Mouse (Mus musculus) intestine, embryonic 14.5 days (tissue): ENCODE measurements around the gene Foxd2. TPM values are rescaled to one million over a fixed set of nuclear protein-coding genes. Genes with fewer than 3 reads are reported as not detected.

ENCODE experiments used
- ATAC-seq: fragments of 200-750 bp; cut with Nextera tagmentation; replicated peaks from 2 replicates; pipeline ENCODE4 v1.8.0; 2017; ENCODE audit warnings: low read depth, moderate number of reproducible peaks, moderate TSS enrichment, moderate library complexity; ENCODE audit not compliant: low FRiP score, low TSS enrichment
- DNase-seq: peaks from one replicate; pipeline ENCODE4 v3.0.0-alpha.2; 2018; ENCODE audit warnings: low spot score
- H3K27ac ChIP-seq: fragments of 300-500 bp; sonication (generic); 2 replicates; pipeline ENCODE4 v1.5.1; 2014; ENCODE audit warnings: low read depth, mild to moderate bottlenecking, control low read depth
- H3K27me3 ChIP-seq: fragments of 300-500 bp; sonication (generic); replicated peaks from 2 replicates; pipeline ENCODE4 v1.6.1; 2014; ENCODE audit warnings: low read length, control low read depth; ENCODE audit not compliant: control insufficient read depth, insufficient read depth
- H3K36me3 ChIP-seq: fragments of 300-500 bp; sonication (generic); 2 replicates; pipeline ENCODE4 v1.6.1; 2014; ENCODE audit warnings: low read length, control low read depth; ENCODE audit not compliant: control insufficient read depth, insufficient read depth
- H3K4me1 ChIP-seq: fragments of 300-500 bp; sonication (generic); replicated peaks from 2 replicates; pipeline ENCODE4 v1.6.1; 2014; ENCODE audit warnings: low read length, control low read depth, mixed read lengths; ENCODE audit not compliant: control insufficient read depth, insufficient read depth
- H3K4me2 ChIP-seq: fragments of 300-500 bp; sonication (generic); 2 replicates; pipeline ENCODE4 v1.6.1; 2014; ENCODE audit warnings: low read length
- H3K4me3 ChIP-seq: fragments of 300-500 bp; sonication (generic); 2 replicates; pipeline ENCODE4 v1.5.1; 2014; ENCODE audit warnings: low read depth, low read length, control low read depth, mixed read lengths
- H3K9ac ChIP-seq: fragments of 300-500 bp; sonication (generic); 2 replicates; pipeline ENCODE4 v1.6.1; 2014; ENCODE audit warnings: mild to moderate bottlenecking, low read length
- H3K9me3 ChIP-seq: fragments of 300-500 bp; sonication (generic); 2 replicates; pipeline ENCODE4 v1.6.1; 2016; ENCODE audit warnings: low read length, control low read depth; ENCODE audit not compliant: control insufficient read depth
- WGBS: fragments of 180-500 bp; shearing (Covaris S2); extraction: QIAGEN DNeasy Blood & Tissue Kit; methylation state at CpG from one replicate; pipeline ENCODE4 v1.1.7; 2014; 5-methylcytosine and 5-hydroxymethylcytosine counted together
- polyA plus RNA-seq: library from polyadenylated mRNA; unstranded; fragments of >200 nt; fragmentation: Nextera tagmentation; extraction: Ambion mirVana; gene quantifications from 2 replicates; pipeline ENCODE4 v1.2.1, GENCODE M21; 2014

The Foxd2 gene
- polyA plus RNA-seq, 1 experiment from 2014 or later, result 0.14 TPM

DNA sequence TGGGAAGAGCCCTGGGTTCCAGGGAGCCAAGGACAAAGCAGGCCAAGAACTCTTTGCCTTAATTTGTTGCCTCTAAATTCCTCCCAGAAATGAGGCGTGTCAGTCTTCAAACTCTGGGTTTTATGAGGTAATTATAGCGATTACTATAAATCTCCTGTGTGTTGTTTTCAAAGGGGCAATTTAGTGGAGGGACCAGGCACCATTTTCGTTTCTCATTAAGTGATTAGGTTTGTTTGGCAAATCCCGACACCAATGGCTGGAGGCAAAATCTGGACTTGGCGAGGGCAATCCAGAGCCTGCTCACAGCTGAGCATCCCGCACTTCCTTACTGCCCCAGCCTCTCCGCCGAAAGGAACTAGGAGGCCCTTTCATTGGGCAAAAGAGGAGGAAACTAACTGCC is 33.9 kb upstream of the Foxd2 start:
- H3K9ac ChIP-seq, result no peak overlapping the region
- H3K27ac ChIP-seq, result no peak overlapping the region
- no peaks in the 10 kb centered on the region for H3K9me3 ChIP-seq
- no peak for DNase-seq
- H3K27me3 ChIP-seq, result peaks cover 9% of the 10 kb centered on the region
- WGBS, result 30% methylated on average over 8 of the region's 8 CpGs
- no peak overlapping the region for H3K4me3 ChIP-seq
- H3K4me1 ChIP-seq, result no peaks in the 10 kb centered on the region
- H3K36me3 ChIP-seq, result no peaks in the 10 kb centered on the region
- no peak for ATAC-seq
- no peak overlapping the region for H3K4me2 ChIP-seq

- Histone ChIP-seq H3K9me3 (no peaks in the 10 kb centered on the region), H3K27ac (no peak overlapping the region), H3K4me2 (no peak overlapping the region), H3K9ac (no peak overlapping the region), H3K27me3 (peaks cover 9% of the 10 kb centered on the region), H3K36me3 (no peaks in the 10 kb centered on the region), H3K4me1 (no peaks in the 10 kb centered on the region), H3K4me3 (no peak overlapping the region)
- 53% methylated on average over 4 of the region's 4 CpGs for WGBS
- ATAC-seq (no peak), DNase-seq (peak; percentile 41)
Measured at GRCm38 (mm10) chr4:114942112-114942511, 33.4 kb upstream of the Foxd2 start.

DNA sequence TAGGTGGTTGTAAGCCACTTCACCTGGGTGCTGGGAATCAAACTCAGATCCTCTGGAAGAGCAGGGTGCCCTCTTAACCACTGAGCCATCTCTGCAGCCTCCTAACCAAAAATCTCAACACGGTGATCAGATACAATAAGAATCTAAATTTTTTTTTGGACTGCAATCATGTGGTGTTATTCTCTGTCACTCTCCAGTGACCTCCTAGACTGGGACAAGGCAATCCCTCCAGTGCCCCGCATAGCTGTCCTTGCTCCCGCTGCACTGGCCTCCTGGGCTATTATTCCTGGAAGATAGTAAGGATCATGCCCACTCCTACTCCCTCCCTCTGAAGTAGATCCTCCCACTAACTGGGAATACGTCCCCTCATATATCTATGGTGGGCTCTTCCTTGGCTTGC is 32.6 kb upstream of the Foxd2 start:
- H3K27ac ChIP-seq, result no peak overlapping the region
- H3K4me1 ChIP-seq, result no peaks in the 10 kb centered on the region
- no peak overlapping the region for H3K9ac ChIP-seq
- H3K4me2 ChIP-seq, result no peak overlapping the region
- DNase-seq, result peak; percentile 38
- H3K27me3 ChIP-seq, result peaks cover 7% of the 10 kb centered on the region
- no peak for ATAC-seq
- WGBS, result 80% methylated on average over 4 of the region's 4 CpGs
- no peaks in the 10 kb centered on the region for H3K9me3 ChIP-seq
- H3K4me3 ChIP-seq, result no peak overlapping the region
- H3K36me3 ChIP-seq, result no peaks in the 10 kb centered on the region

GRCm38 (mm10) chr4:114938248-114938647 is 29.6 kb upstream of the Foxd2 start:
- Histone ChIP-seq H3K4me3 (no peak overlapping the region), H3K9ac (no peak overlapping the region), H3K4me2 (no peak overlapping the region), H3K9me3 (no peaks in the 10 kb centered on the region), H3K27me3 (peaks cover 13% of the 10 kb centered on the region; the same call in 1 of the 2 replicates), H3K36me3 (no peaks in the 10 kb centered on the region), H3K27ac (no peak overlapping the region), H3K4me1 (no peaks in the 10 kb centered on the region)
- WGBS, result 43% methylated on average over 3 of the region's 3 CpGs
- ATAC-seq (no peak), DNase-seq (no peak)

DNA sequence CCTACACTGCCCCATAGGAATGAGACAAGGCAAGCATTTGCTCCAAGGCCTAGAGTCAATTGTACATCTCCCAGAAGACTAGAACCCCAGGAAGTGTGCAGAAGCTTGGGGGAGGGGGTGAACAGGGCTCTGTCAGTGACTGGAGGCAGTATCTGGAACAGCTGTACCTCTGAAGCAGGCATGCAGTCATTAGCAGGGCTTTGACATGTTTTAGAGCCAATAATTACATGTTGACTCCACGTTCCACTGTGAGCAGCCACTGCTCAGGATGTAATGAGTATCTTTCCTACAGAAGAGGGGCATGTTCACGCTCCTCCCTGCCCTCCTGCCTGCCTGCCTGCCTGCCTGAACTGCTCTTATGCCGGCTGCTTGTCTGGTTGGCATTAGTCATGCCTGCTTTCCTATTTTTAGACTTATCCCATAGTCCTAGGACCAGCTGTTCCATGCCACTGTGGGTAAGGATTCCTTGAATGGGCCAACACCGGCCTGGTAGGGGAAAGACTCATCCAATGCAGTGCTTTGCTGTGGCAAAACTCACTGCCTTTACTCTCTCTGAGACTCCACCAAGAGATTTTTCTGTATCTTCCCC is 28.9 kb upstream of the Foxd2 start:
- DNase-seq (no peak), ATAC-seq (no peak)
- H3K27ac ChIP-seq, result no peak overlapping the region
- no peaks in the 10 kb centered on the region for H3K36me3 ChIP-seq
- H3K27me3 ChIP-seq, result peaks cover 13% of the 10 kb centered on the region; the same call in 1 of the 2 replicates
- no peaks in the 10 kb centered on the region for H3K4me1 ChIP-seq
- no peak overlapping the region for H3K9ac ChIP-seq
- no peak overlapping the region for H3K4me3 ChIP-seq
- no peaks in the 10 kb centered on the region for H3K9me3 ChIP-seq
- 72% methylated on average over 4 of the region's 4 CpGs for WGBS
- H3K4me2 ChIP-seq, result no peak overlapping the region

- no peak overlapping the region for H3K27ac ChIP-seq
- ATAC-seq (no peak), DNase-seq (no peak)
- H3K9me3 ChIP-seq, result no peaks in the 10 kb centered on the region
- no peak overlapping the region for H3K4me2 ChIP-seq
- no peaks in the 10 kb centered on the region for H3K36me3 ChIP-seq
- H3K4me1 ChIP-seq, result no peaks in the 10 kb centered on the region
- 82% methylated on average over 6 of the region's 6 CpGs for WGBS
- H3K9ac ChIP-seq, result no peak overlapping the region
- H3K4me3 ChIP-seq, result no peak overlapping the region
- peaks cover 28% of the 10 kb centered on the region for H3K27me3 ChIP-seq
Measured at GRCm38 (mm10) chr4:114934188-114934587, 25.5 kb upstream of the Foxd2 start.

GRCm38 (mm10) chr4:114932747-114933146 is 24.1 kb upstream of the Foxd2 start:
- DNase-seq, result no peak
- H3K27me3 ChIP-seq, result peaks cover 40% of the 10 kb centered on the region
- H3K9ac ChIP-seq, result no peak overlapping the region
- H3K4me2 ChIP-seq, result no peak overlapping the region
- no peaks in the 10 kb centered on the region for H3K9me3 ChIP-seq
- WGBS, result 80% methylated on average over 4 of the region's 4 CpGs
- no peak overlapping the region for H3K27ac ChIP-seq
- no peak for ATAC-seq
- H3K4me3 ChIP-seq, result no peak overlapping the region
- H3K4me1 ChIP-seq, result no peaks in the 10 kb centered on the region
- H3K36me3 ChIP-seq, result no peaks in the 10 kb centered on the region

DNA sequence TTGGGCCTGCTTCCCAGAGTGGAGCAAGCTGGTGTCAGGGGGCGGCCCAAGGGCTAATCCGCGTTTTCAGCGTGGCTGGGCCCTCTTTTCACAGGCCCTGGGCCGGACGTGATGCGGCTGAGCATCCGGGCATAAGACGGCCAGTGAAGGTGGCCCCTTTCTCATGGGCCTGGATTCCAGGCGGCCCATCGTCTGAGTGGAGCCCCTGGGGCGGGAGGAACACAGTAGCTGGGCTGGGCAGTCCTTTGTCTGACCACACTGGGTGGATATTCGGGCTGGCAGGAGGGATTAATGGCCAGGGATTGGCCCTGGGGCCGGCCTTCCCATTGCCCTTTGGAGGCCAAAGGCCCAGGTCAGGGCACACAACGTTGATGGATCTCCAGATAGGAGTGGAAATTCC is 20.5 kb upstream of the Foxd2 start:
- Histone ChIP-seq H3K27ac (no peak overlapping the region), H3K27me3 (peaks cover 65% of the 10 kb centered on the region), H3K4me1 (peaks cover 5% of the 10 kb centered on the region; the same call in 1 of the 2 replicates), H3K4me3 (no peak overlapping the region), H3K36me3 (no peaks in the 10 kb centered on the region), H3K4me2 (no peak overlapping the region), H3K9ac (no peak overlapping the region), H3K9me3 (no peaks in the 10 kb centered on the region)
- 36% methylated on average over 15 of the region's 15 CpGs for WGBS
- ATAC-seq (no peak), DNase-seq (no peak)

GRCm38 (mm10) chr4:114925917-114926312 is 17.2 kb upstream of the Foxd2 start, which contains the start of gene Foxe3:
Gene Foxe3 (minus strand): TSS chr4:114926013.
- Histone ChIP-seq H3K36me3 (no peaks in the 10 kb centered on the region), H3K9ac (no peak within 1 kb of the TSS), H3K4me1 (peaks cover 5% of the 10 kb centered on the region; the same call in 1 of the 2 replicates), H3K9me3 (no peaks in the 10 kb centered on the region), H3K4me2 (peak within 1 kb of the TSS; percentile 51), H3K27ac (no peak within 1 kb of the TSS), H3K4me3 (peak within 1 kb of the TSS; percentile 40), H3K27me3 (peaks cover 90% of the 10 kb centered on the region)
- ATAC-seq, result no peak
- 2% methylated on average over 25 of the region's 25 CpGs for WGBS
- no peak for DNase-seq
